Mouse (Mus musculus): ENCODE data around the gene Gipc3. TPM values are rescaled to one million over a fixed set of nuclear protein-coding genes. Genes with fewer than 3 reads are reported as not detected.

The Gipc3 gene
- polyA plus RNA-seq (2012; fragmentation: generic; extraction: Trizol) = 0.10 TPM

GRCm38 (mm10) chr10:81342686-81343505, at the start of gene Gipc3:
TSS of gene Gipc3 (minus strand) at chr10:81343266.
- Histone ChIP-seq H3K4me3 (no peak within 1 kb of the TSS), H3K27me3 (ENCODE audit: control insufficient read depth, insufficient read depth, insufficient read length) (peaks cover 12% of the 10 kb centered on the region), H3K79me2 (ENCODE audit: control insufficient read depth, insufficient read depth) (no peaks in the 10 kb centered on the region), H3ac (ENCODE audit: control insufficient read depth, insufficient read length) (no peak within 1 kb of the TSS), H3K4me2 (ENCODE audit: low read depth) (peak within 1 kb of the TSS; percentile 36), H3K36me3 (ENCODE audit: control insufficient read depth, insufficient read depth) (peaks cover 7% of the 10 kb centered on the region)
- no peak for TF ChIP-seq POLR2AphosphoS2 (IDR thresholded peaks at IDR 0.05; ENCODE audit: insufficient read length, low read depth)
- TF ChIP-seq MYOD1 (IDR thresholded peaks at IDR 0.05; ENCODE audit: control insufficient read depth in 1 of 3, insufficient read length in 2 of 3, low read depth in 2 of 3) = peak in 1 of 3 experiments; percentile 1

GRCm38 (mm10) chr10:81392781-81393185, 49.7 kb upstream of the Gipc3 start, which contains the start of gene Smim24:
TSS of gene Smim24 (plus strand) at chr10:81393051.
- H3K79me2 ChIP-seq (ENCODE audit: control insufficient read depth, insufficient read depth) = no peaks in the 10 kb centered on the region
- TF ChIP-seq POLR2AphosphoS2 (IDR thresholded peaks at IDR 0.05; ENCODE audit: insufficient read length, low read depth) = peak; percentile 78
- TF ChIP-seq USF1 (IDR thresholded peaks at IDR 0.05; ENCODE audit: low read depth) = no peak
- TF ChIP-seq POLR2A (IDR thresholded peaks at IDR 0.05; ENCODE audit: insufficient read length, low read depth) = peak; percentile 25
- no peaks in the 10 kb centered on the region for H3K27me3 ChIP-seq (ENCODE audit: control insufficient read depth, insufficient read depth, insufficient read length)
- no peak within 1 kb of the TSS for H3K4me2 ChIP-seq (ENCODE audit: low read depth)
- peaks cover 8% of the 10 kb centered on the region for H3K36me3 ChIP-seq (ENCODE audit: control insufficient read depth, insufficient read depth)
- no peak within 1 kb of the TSS for H3ac ChIP-seq (ENCODE audit: control insufficient read depth, insufficient read length)
- H3K4me3 ChIP-seq = no peak within 1 kb of the TSS

- Histone ChIP-seq H3K4me2 (ENCODE audit: low read depth) (no peak overlapping the region), H3K36me3 (ENCODE audit: control insufficient read depth, insufficient read depth) (peaks cover 8% of the 10 kb centered on the region), H3K27me3 (ENCODE audit: control insufficient read depth, insufficient read depth, insufficient read length) (no peaks in the 10 kb centered on the region), H3ac (ENCODE audit: control insufficient read depth, insufficient read length) (no peak overlapping the region), H3K79me2 (ENCODE audit: control insufficient read depth, insufficient read depth) (no peaks in the 10 kb centered on the region), H3K4me3 (no peak overlapping the region)
- TF ChIP-seq POLR2AphosphoS2 (IDR thresholded peaks at IDR 0.05; ENCODE audit: insufficient read length, low read depth) (peak; percentile 68), REST (IDR thresholded peaks at IDR 0.05; ENCODE audit: insufficient read depth, insufficient read length) (no peak), CEBPB (IDR thresholded peaks at IDR 0.05; ENCODE audit: insufficient read depth, poor library complexity, severe bottlenecking) (no peak)
These were observed 49.2 kb upstream of the Gipc3 start for GRCm38 (mm10) chr10:81392270-81392669.

GRCm38 (mm10) chr10:81390678-81390965, 47.6 kb upstream of the Gipc3 start:
- Histone ChIP-seq H3K79me2 (ENCODE audit: control insufficient read depth, insufficient read depth) (peaks cover 3% of the 10 kb centered on the region), H3ac (ENCODE audit: control insufficient read depth, insufficient read length) (no peak overlapping the region), H3K27me3 (ENCODE audit: control insufficient read depth, insufficient read depth, insufficient read length) (no peaks in the 10 kb centered on the region), H3K36me3 (ENCODE audit: control insufficient read depth, insufficient read depth) (peaks cover 17% of the 10 kb centered on the region), H3K4me3 (no peak overlapping the region), H3K4me2 (ENCODE audit: low read depth) (no peak overlapping the region)
- TF ChIP-seq REST (IDR thresholded peaks at IDR 0.05; ENCODE audit: insufficient read depth, insufficient read length) = no peak
- no peak for TF ChIP-seq MAX (IDR thresholded peaks at IDR 0.05; ENCODE audit: low read depth)
- TF ChIP-seq MYOG (IDR thresholded peaks at IDR 0.05; ENCODE audit: control insufficient read depth in 1 of 3, insufficient read depth in 1 of 3, insufficient read length in 2 of 3, low read depth in 2 of 3) = no peak
- TF ChIP-seq POLR2A (IDR thresholded peaks at IDR 0.05; ENCODE audit: insufficient read length, low read depth) = no peak

GRCm38 (mm10) chr10:81389801-81390677, 47.0 kb upstream of the Gipc3 start:
- Histone ChIP-seq H3K27me3 (ENCODE audit: control insufficient read depth, insufficient read depth, insufficient read length) (no peaks in the 10 kb centered on the region), H3K79me2 (ENCODE audit: control insufficient read depth, insufficient read depth) (peaks cover 9% of the 10 kb centered on the region), H3K4me3 (no peak overlapping the region), H3ac (ENCODE audit: control insufficient read depth, insufficient read length) (no peak overlapping the region), H3K36me3 (ENCODE audit: control insufficient read depth, insufficient read depth) (peaks cover 17% of the 10 kb centered on the region), H3K4me2 (ENCODE audit: low read depth) (no peak overlapping the region)
- peak; percentile 23 for TF ChIP-seq POLR2AphosphoS2 (IDR thresholded peaks at IDR 0.05; ENCODE audit: insufficient read length, low read depth)
- no peak for TF ChIP-seq TCF12 (IDR thresholded peaks at IDR 0.05; ENCODE audit: insufficient read depth, poor library complexity, severe bottlenecking)

- no peak overlapping the region for H3K4me2 ChIP-seq (ENCODE audit: low read depth)
- H3K36me3 ChIP-seq (ENCODE audit: control insufficient read depth, insufficient read depth) = peaks cover 17% of the 10 kb centered on the region
- H3K79me2 ChIP-seq (ENCODE audit: control insufficient read depth, insufficient read depth) = peaks cover 16% of the 10 kb centered on the region
- H3ac ChIP-seq (ENCODE audit: control insufficient read depth, insufficient read length) = no peak overlapping the region
- H3K27me3 ChIP-seq (ENCODE audit: control insufficient read depth, insufficient read depth, insufficient read length) = no peaks in the 10 kb centered on the region
- H3K4me3 ChIP-seq = no peak overlapping the region
- TF ChIP-seq USF1 (IDR thresholded peaks at IDR 0.05; ENCODE audit: low read depth) (no peak), POLR2AphosphoS2 (IDR thresholded peaks at IDR 0.05; ENCODE audit: insufficient read length, low read depth) (no peak), POLR2A (IDR thresholded peaks at IDR 0.05; ENCODE audit: insufficient read length, low read depth) (no peak), TCF3 (IDR thresholded peaks at IDR 0.05; ENCODE audit: insufficient read length, low read depth) (no peak), E2F4 (IDR thresholded peaks at IDR 0.05; ENCODE audit: insufficient read depth) (no peak), MYOG (IDR thresholded peaks at IDR 0.05; ENCODE audit: control insufficient read depth in 1 of 3, insufficient read depth in 1 of 3, insufficient read length in 2 of 3, low read depth in 2 of 3) (no peak), MYOD1 (IDR thresholded peaks at IDR 0.05; ENCODE audit: control insufficient read depth in 1 of 3, insufficient read length in 2 of 3, low read depth in 2 of 3) (no peak), REST (IDR thresholded peaks at IDR 0.05; ENCODE audit: insufficient read depth, insufficient read length) (no peak), TCF12 (IDR thresholded peaks at IDR 0.05; ENCODE audit: insufficient read depth, poor library complexity, severe bottlenecking) (no peak), MAX (IDR thresholded peaks at IDR 0.05; ENCODE audit: low read depth) (no peak), SRF (IDR thresholded peaks at IDR 0.05; ENCODE audit: control insufficient read depth, insufficient read length, low read depth) (no peak), CEBPB (IDR thresholded peaks at IDR 0.05; ENCODE audit: insufficient read depth, poor library complexity, severe bottlenecking) (no peak)
These were observed 46.3 kb upstream of the Gipc3 start for GRCm38 (mm10) chr10:81389373-81389772.
